Mouse (Mus musculus) bone marrow macrophage, adult 2 months (primary cell): ENCODE measurements around the gene Cbx7.

Experiments used
- CTCF ChIP-seq: IDR thresholded peaks from 2 replicates; pipeline ENCODE4 v1.5.1; 2012; ENCODE audit warnings: low read depth, mild to moderate bottlenecking, low read length, moderate library complexity
- POLR2A ChIP-seq: IDR thresholded peaks from 2 replicates; pipeline ENCODE4 v1.6.1; 2012; ENCODE audit warnings: mild to moderate bottlenecking, low read depth, low read length, borderline replicate concordance

DNA sequence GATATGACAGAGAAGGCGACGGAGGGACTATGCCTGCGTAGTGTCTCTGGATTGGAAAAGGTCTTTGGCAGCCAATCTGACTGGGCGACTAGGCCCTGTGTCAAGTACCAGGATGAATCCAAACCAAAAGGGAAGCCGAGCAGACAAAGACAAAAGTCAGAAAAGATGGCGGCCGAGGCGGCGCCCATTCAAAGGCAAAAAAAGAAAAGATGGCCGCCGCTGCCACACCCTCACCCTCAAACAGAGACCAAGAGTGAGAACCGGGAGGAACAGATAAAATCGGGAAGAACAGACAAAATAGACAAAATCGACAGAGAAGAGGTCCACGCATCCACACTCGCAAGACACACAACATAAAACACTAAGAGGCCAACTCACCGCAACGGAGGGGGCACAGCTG, 428 bp downstream of the Cbx7 start:
- TF ChIP-seq CTCF (no peak), POLR2A (no peak)
